Mouse (Mus musculus) urinary bladder, postnatal 4 days (tissue): ENCODE data around the gene Ncor1.

ENCODE experiments used
- DNase-seq, 2 experiments: peaks; one replicate each; pipeline ENCODE4 v3.0.0; 2021 to 2022; ENCODE audit warnings: low spot score in 2 of 2

Gene Ncor1

GRCm38 (mm10) chr11:62266466-62267214, 191.7 kb downstream of the Ncor1 start:
- no peak for DNase-seq
